Mouse (Mus musculus): ENCODE measurements around the gene Prom1. TPM values are rescaled to one million over a fixed set of nuclear protein-coding genes. Genes with fewer than 3 reads are reported as not detected.
A peak's percentile ranks its signal among the peaks of the same experiment; 100 is the strongest.

The Prom1 gene
- polyA plus RNA-seq, 1 experiment = 18.4 TPM

DNA sequence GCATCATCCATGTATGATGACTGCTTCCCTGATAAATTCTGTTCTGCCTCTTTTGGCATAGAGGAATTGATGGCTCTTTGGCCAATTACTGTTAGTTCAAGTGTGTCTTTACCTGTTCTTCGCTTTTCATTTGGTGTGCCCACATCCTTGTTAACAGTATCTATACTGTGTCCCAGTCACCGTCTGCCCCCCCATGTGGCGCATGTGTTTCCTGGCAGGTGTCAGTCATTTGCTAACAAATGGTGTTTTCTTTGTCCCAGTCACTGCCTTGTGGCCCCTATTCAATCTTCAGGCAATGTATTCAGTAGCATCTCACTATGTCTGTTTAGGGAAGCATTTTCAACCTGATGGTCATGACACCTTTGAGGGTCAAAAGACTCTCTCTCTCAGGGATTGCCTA lies 140.8 kb downstream of the Prom1 start:
- TF ChIP-seq POLR2A (IDR thresholded peaks at IDR 0.05; ENCODE audit: extremely low read depth, insufficient read depth, low read length) = no peak
- no peak for TF ChIP-seq CTCF (IDR thresholded peaks at IDR 0.05; ENCODE audit: extremely low read depth, insufficient read depth, low read length)

DNA sequence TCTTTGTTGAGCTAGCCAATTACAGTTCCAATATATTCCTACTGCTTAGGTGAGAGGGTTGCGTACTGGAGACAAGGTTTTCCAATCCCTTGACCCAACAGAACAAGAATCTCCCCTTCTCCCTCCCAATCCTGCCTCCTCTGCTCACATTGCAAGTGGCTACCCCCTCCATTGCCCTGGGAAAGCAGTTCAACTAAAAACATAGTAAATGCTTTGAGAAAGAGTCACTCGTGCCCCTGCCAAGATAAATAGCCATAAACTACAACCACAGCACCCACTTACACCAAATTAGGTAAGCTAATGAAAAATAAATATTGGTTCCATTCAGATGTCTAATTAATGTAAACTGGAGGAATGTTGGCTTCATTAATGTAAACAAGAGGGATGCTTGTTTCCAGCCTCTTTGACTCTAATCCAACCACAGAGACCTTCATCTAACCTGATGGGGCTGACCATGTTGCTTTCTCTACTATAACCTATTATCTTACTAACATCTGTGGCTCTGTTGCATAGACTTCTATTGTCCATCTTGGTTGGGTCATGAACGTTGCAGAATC lies 141.9 kb downstream of the Prom1 start:
- TF ChIP-seq CTCF (IDR thresholded peaks at IDR 0.05; ENCODE audit: extremely low read depth, insufficient read depth, low read length) = no peak
- TF ChIP-seq POLR2A (IDR thresholded peaks at IDR 0.05; ENCODE audit: extremely low read depth, insufficient read depth, low read length) = no peak
- no peaks in the 10 kb centered on the region for H3K4me1 ChIP-seq (ENCODE audit: control insufficient read depth, insufficient read depth, low read length)
- H3K27ac ChIP-seq (ENCODE audit: insufficient read depth, low read length) = no peak overlapping the region
- no peak overlapping the region for H3K4me3 ChIP-seq (ENCODE audit: insufficient read depth, low read length)

More for the DNA sequence above, 140.8 kb downstream of the Prom1 start:
- Histone ChIP-seq H3K4me3 (ENCODE audit: insufficient read depth, low read length) (no peak overlapping the region), H3K27ac (ENCODE audit: insufficient read depth, low read length) (no peak overlapping the region), H3K4me1 (ENCODE audit: control insufficient read depth, insufficient read depth, low read length) (no peaks in the 10 kb centered on the region)

DNA sequence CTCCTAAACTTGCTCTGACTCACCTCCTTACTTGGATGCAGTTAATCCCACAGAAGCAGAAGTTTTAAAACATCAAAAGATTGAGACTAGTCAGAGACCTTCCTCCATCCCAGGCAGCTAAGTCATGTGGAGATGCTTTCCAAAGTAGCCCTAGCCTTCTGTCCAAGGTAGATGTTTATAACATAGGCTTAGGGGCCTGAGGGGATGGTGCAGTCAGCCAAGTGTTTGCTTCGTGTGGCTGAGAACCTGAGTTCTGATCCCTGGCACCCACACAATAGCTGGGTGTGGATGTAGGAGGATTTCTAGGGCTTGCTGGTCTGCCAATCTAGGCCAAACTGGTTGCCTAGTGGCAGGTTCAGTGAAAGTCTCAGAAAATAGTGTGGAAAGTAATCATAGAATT lies 148.6 kb downstream of the Prom1 start:
- peaks cover 1% of the 10 kb centered on the region; the same call in 1 of the 2 replicates for H3K4me1 ChIP-seq (ENCODE audit: control insufficient read depth, insufficient read depth, low read length)
- TF ChIP-seq POLR2A (IDR thresholded peaks at IDR 0.05; ENCODE audit: extremely low read depth, insufficient read depth, low read length) (no peak), CTCF (IDR thresholded peaks at IDR 0.05; ENCODE audit: extremely low read depth, insufficient read depth, low read length) (no peak)

DNA sequence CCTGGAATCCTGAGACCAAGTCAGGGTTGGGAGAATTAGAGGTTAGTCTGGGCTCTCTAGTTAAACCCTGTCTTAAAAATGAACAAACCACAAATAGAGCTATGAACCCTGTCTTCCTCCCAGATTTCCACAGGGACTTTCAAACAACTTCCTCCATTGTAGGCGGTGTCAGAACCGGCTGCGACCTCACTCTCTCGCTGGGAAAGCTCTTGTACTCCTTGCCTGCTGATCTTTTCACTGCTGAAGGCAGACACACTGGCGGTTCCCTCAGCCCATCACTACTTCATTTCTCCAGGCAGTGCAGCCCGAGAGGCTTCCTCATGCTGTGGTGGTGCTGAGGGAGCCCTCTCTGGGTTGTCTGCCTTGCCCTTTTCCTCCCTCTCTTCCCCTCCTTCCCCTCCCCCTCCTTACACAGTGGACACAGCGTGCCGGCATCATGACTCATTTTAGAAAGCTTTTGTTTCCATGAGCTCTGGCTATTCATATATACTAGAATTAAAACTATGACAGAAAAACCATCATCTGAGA lies 153.0 kb downstream of the Prom1 start:
- H3K4me3 ChIP-seq (ENCODE audit: insufficient read depth, low read length) = 0 out of 2 replicates have a peak overlapping the region, but pooled peaks have one; percentile 5
- H3K27ac ChIP-seq (ENCODE audit: insufficient read depth, low read length) = no peak overlapping the region
- H3K4me1 ChIP-seq (ENCODE audit: control insufficient read depth, insufficient read depth, low read length) = peaks cover 1% of the 10 kb centered on the region; the same call in 1 of the 2 replicates
- TF ChIP-seq CTCF (IDR thresholded peaks at IDR 0.05; ENCODE audit: extremely low read depth, insufficient read depth, low read length) = no peak

More for the DNA sequence above, 148.6 kb downstream of the Prom1 start:
- Histone ChIP-seq H3K4me3 (ENCODE audit: insufficient read depth, low read length) (no peak overlapping the region), H3K27ac (ENCODE audit: insufficient read depth, low read length) (no peak overlapping the region)

DNA sequence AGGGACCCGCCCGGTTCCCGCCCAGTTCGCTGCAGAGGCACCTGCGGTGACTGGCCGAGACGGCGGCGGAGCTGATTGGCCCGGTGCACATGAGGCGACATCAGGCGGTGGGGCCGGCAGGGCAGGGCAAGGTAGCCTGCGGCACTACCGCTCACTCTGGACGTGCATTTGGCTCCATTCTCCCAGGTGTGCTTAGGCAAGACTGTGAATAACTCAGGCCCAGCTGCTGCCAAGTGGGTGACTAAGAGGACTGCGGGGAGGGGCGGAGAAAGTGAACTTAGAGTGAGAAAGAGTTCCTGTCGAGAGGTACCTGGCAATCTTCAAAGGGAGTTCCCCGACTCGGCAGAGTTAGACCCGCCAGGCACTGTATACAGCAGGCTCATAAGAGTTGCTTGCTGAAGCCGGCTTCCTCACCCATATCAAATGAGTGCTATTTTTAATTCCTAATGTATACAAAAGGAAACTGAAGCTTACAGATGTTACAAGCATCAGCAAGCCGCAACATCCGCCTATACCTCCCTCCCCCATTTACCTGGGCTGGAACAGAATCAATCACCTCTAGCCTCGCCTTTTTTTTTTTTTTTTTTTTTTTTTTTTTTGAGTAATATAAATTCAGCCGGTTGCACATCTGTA lies 153.6 kb downstream of the Prom1 start:
- Histone ChIP-seq H3K4me3 (ENCODE audit: insufficient read depth, low read length) (0 out of 2 replicates have a peak overlapping the region, but pooled peaks have one; percentile 17), H3K27ac (ENCODE audit: insufficient read depth, low read length) (no peak overlapping the region), H3K4me1 (ENCODE audit: control insufficient read depth, insufficient read depth, low read length) (peaks cover 1% of the 10 kb centered on the region; the same call in 1 of the 2 replicates)
- TF ChIP-seq CTCF (IDR thresholded peaks at IDR 0.05; ENCODE audit: extremely low read depth, insufficient read depth, low read length) (no peak), POLR2A (IDR thresholded peaks at IDR 0.05; ENCODE audit: extremely low read depth, insufficient read depth, low read length) (no peak)

DNA sequence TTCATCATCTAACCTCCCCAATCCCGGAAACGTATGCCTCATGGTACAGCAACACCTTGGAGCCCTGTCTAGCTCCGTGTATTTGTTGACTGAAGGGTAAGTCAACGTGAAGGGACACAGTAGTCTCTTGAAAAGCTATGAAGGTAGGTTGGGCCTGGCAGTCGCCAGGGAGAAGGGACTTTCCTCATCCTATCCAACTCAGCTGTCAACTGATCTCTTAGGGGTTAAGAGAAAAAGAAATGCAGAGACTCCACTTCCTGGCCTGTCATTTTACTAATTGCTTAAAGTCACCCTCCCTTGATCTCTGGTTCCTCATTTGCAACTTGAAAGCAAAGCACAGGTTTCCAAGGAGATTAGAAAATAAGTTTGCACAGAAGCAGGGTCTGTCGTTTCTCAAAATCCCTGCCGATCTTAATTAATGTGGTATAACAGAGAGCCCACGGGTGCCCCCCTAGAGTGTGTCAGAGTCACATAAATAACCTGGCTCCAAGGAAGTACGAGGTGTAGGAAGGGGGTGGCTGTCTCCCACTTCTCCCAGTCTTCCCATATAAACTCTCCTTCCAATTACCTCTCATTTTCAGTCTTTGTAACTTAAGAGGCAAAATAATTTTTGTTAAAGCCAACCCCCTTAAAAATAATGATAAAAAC lies 154.4 kb downstream of the Prom1 start:
- TF ChIP-seq CTCF (IDR thresholded peaks at IDR 0.05; ENCODE audit: extremely low read depth, insufficient read depth, low read length) (no peak), POLR2A (IDR thresholded peaks at IDR 0.05; ENCODE audit: extremely low read depth, insufficient read depth, low read length) (no peak)
- no peak overlapping the region for H3K4me3 ChIP-seq (ENCODE audit: insufficient read depth, low read length)
- H3K4me1 ChIP-seq (ENCODE audit: control insufficient read depth, insufficient read depth, low read length) = peaks cover 1% of the 10 kb centered on the region; the same call in 1 of the 2 replicates
- no peak overlapping the region for H3K27ac ChIP-seq (ENCODE audit: insufficient read depth, low read length)

Other genes starting within 250 kb of the Prom1 start
- gene Cd38, start 233.5 kb downstream of the Prom1 start, polyA plus RNA-seq (2012; rRNA removed) = 4.7 and 4.9 TPM in 2 replicates
- 0.42 and 0.72 TPM in 2 replicates for gene Gm7879, start 188.9 kb downstream of the Prom1 start, polyA plus RNA-seq (2012; rRNA removed)
- gene Fgfbp1, start 120.3 kb downstream of the Prom1 start, polyA plus RNA-seq (2012; rRNA removed) = 2.9 and 4.3 TPM in 2 replicates
- 50.3 and 53.3 TPM in 2 replicates for gene Tapt1, start 124.6 kb upstream of the Prom1 start, polyA plus RNA-seq (2012; rRNA removed)

Measured in cortical plate, adult 2 months (tissue).